Mouse (Mus musculus) kidney, adult 2 months (tissue): ENCODE data around the gene Spink4.

Experiments
- CTCF ChIP-seq: fragments of 200-500 bp; conservative IDR thresholded peaks from 2 replicates; pipeline ENCODE4 v1.5.1; 2011; ENCODE audit warnings: low read depth, mild to moderate bottlenecking, control low read depth, low read length, moderate library complexity, mixed read lengths; ENCODE audit not compliant: insufficient read depth, insufficient read length
- POLR2A ChIP-seq: fragments of 200-500 bp; IDR thresholded peaks from one replicate; pipeline ENCODE4 v1.6.1; 2011; ENCODE audit warnings: low read depth, low read length, control low read depth

DNA sequence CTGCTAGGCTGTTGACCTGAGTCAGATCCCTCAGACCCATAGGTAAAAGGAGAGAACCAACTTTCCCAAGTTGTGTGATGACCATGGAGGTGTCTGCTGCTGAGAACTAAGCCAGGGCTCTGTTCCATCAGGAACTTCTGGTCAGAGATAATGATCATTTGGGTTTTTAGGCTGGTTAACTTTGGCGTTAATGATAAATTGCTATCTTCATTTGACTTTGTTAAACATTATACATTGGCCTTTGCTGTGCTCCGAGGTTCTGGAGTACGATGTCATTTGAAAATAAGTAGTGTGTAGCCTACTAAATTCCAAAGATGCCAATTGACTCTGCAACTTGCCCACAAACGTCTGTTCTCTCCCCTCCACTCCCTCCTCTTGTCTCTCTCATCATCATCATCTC lies 49.3 kb downstream of the Spink4 start:
- TF ChIP-seq POLR2A (no peak), CTCF (no peak)
